Mouse (Mus musculus) myocyte (in vitro differentiated cells): ENCODE measurements around the gene Taf9. TPM values are rescaled to one million over a fixed set of nuclear protein-coding genes. Genes with fewer than 3 reads are reported as not detected.

Experiments used
- polyA plus RNA-seq: library from polyadenylated mRNA; unstranded; fragments of >200 nt; fragmentation: generic; extraction: Trizol; gene quantifications from one replicate; pipeline ENCODE4 v1.2.1, GENCODE M21; 2012; ENCODE audit warnings: missing spikeins

Taf9 gene
- polyA plus RNA-seq, 1 experiment = 5.3 TPM

Other genes with a start within 250 kb of the Taf9 start
- gene Naip1, start 198.7 kb upstream of the Taf9 start, polyA plus RNA-seq = 0.01 TPM
- gene Gtf2h2, start 159.0 kb upstream of the Taf9 start, polyA plus RNA-seq = 13.1 TPM
- gene Ocln, start 98.9 kb upstream of the Taf9 start, polyA plus RNA-seq = 0.05 TPM
- gene Marveld2, start 34.6 kb upstream of the Taf9 start, polyA plus RNA-seq = 0.07 TPM
- 115 TPM for gene Ak6, start 600 bp upstream of the Taf9 start, polyA plus RNA-seq
- gene Rad17, start 528 bp upstream of the Taf9 start, polyA plus RNA-seq = 5.9 TPM
- gene Ccdc125, start 18.1 kb downstream of the Taf9 start, polyA plus RNA-seq = 0.17 TPM
- gene Cdk7, start 79.4 kb downstream of the Taf9 start, polyA plus RNA-seq = 23.6 TPM
- 126 TPM for gene Mrps36, start 93.1 kb downstream of the Taf9 start, polyA plus RNA-seq
- 3.0 TPM for gene Cenph, start 124.3 kb downstream of the Taf9 start, polyA plus RNA-seq
- 45.4 TPM for gene Ccnb1, start 135.0 kb downstream of the Taf9 start, polyA plus RNA-seq
- 20.9 TPM for gene Slc30a5, start 181.8 kb downstream of the Taf9 start, polyA plus RNA-seq